Mouse (Mus musculus): ENCODE results near the gene Mybphl. TPM values are rescaled to one million over a fixed set of nuclear protein-coding genes. Genes with fewer than 3 reads are reported as not detected.

Gene Mybphl
- polyA plus RNA-seq, 1 experiment from 2014 or later: 0.11 TPM

- Histone ChIP-seq H3K4me2 (ENCODE audit: low read length) (peak overlapping the region; percentile 76), H3K4me3 (ENCODE audit: low read length) (peak overlapping the region; percentile 40), H3K27ac (ENCODE audit: low read depth, low read length) (peak overlapping the region; percentile 87), H3K9me3 (ENCODE audit: control insufficient read depth, low read length) (no peaks in the 10 kb centered on the region; the same call in 1 of the 2 replicates), H3K27me3 (replicated peaks; ENCODE audit: control insufficient read depth, insufficient read depth, low read length) (no peaks in the 10 kb centered on the region), H3K9ac (ENCODE audit: low read depth, low read length) (peak overlapping the region; percentile 72), H3K4me1 (ENCODE audit: control insufficient read depth, insufficient read depth, low read depth, low read length) (peaks cover 55% of the 10 kb centered on the region), H3K36me3 (ENCODE audit: control insufficient read depth, insufficient read depth, low read length) (peaks cover 30% of the 10 kb centered on the region)
- peak; percentile 13 for ATAC-seq
- WGBS: 12% methylated on average over 5 of the region's 5 CpGs
Observed at GRCm38 (mm10) chr3:108411026-108411753, 46.5 kb downstream of the Mybphl start.

- no peaks in the 10 kb centered on the region; the same call in 1 of the 2 replicates for H3K9me3 ChIP-seq (ENCODE audit: control insufficient read depth, low read length)
- peaks cover 49% of the 10 kb centered on the region for H3K4me1 ChIP-seq (ENCODE audit: control insufficient read depth, insufficient read depth, low read depth, low read length)
- peak overlapping the region; percentile 76 for H3K4me2 ChIP-seq (ENCODE audit: low read length)
- peak overlapping the region; percentile 40 for H3K4me3 ChIP-seq (ENCODE audit: low read length)
- 12% methylated on average over 8 of the region's 8 CpGs for WGBS
- peak overlapping the region; percentile 72 for H3K9ac ChIP-seq (ENCODE audit: low read depth, low read length)
- H3K27ac ChIP-seq (ENCODE audit: low read depth, low read length): peak overlapping the region; percentile 87
- no peaks in the 10 kb centered on the region for H3K27me3 ChIP-seq (replicated peaks; ENCODE audit: control insufficient read depth, insufficient read depth, low read length)
- H3K36me3 ChIP-seq (ENCODE audit: control insufficient read depth, insufficient read depth, low read length): peaks cover 25% of the 10 kb centered on the region
- peak; percentile 67 for ATAC-seq
Observed at GRCm38 (mm10) chr3:108411754-108412121, 47.0 kb downstream of the Mybphl start.

- Histone ChIP-seq H3K36me3 (ENCODE audit: control insufficient read depth, insufficient read depth, low read length) (peaks cover 21% of the 10 kb centered on the region), H3K9me3 (ENCODE audit: control insufficient read depth, low read length) (no peaks in the 10 kb centered on the region; the same call in 1 of the 2 replicates), H3K27ac (ENCODE audit: low read depth, low read length) (no peak overlapping the region), H3K4me1 (ENCODE audit: control insufficient read depth, insufficient read depth, low read depth, low read length) (peaks cover 46% of the 10 kb centered on the region), H3K4me3 (ENCODE audit: low read length) (no peak overlapping the region), H3K4me2 (ENCODE audit: low read length) (no peak overlapping the region; the same call in 1 of the 2 replicates), H3K27me3 (replicated peaks; ENCODE audit: control insufficient read depth, insufficient read depth, low read length) (no peaks in the 10 kb centered on the region; the same call in 1 of the 2 replicates), H3K9ac (ENCODE audit: low read depth, low read length) (no peak overlapping the region)
- no peak for ATAC-seq
- 96% methylated on average over 35 of the region's 35 CpGs for WGBS
Observed at GRCm38 (mm10) chr3:108413634-108414360, 49.1 kb downstream of the Mybphl start.

GRCm38 (mm10) chr3:108414857-108415830 is 50.4 kb downstream of the Mybphl start, which contains the start of gene Celsr2:
Gene Celsr2, minus strand, starts transcription at chr3:108415552.
- Histone ChIP-seq H3K4me1 (ENCODE audit: control insufficient read depth, insufficient read depth, low read depth, low read length) (peaks cover 36% of the 10 kb centered on the region), H3K36me3 (ENCODE audit: control insufficient read depth, insufficient read depth, low read length) (peaks cover 21% of the 10 kb centered on the region), H3K9me3 (ENCODE audit: control insufficient read depth, low read length) (no peaks in the 10 kb centered on the region; the same call in 1 of the 2 replicates), H3K27me3 (replicated peaks; ENCODE audit: control insufficient read depth, insufficient read depth, low read length) (no peaks in the 10 kb centered on the region; the same call in 1 of the 2 replicates), H3K4me2 (ENCODE audit: low read length) (peak within 1 kb of the TSS; percentile 91), H3K27ac (ENCODE audit: low read depth, low read length) (peak within 1 kb of the TSS; percentile 91), H3K4me3 (ENCODE audit: low read length) (peak within 1 kb of the TSS; percentile 82), H3K9ac (ENCODE audit: low read depth, low read length) (peak within 1 kb of the TSS; percentile 96)
- WGBS: 4% methylated on average over 43 of the region's 67 CpGs
- ATAC-seq: peak; percentile 3

- peak overlapping the region; percentile 82 for H3K4me3 ChIP-seq (ENCODE audit: low read length)
- peak overlapping the region; percentile 91 for H3K4me2 ChIP-seq (ENCODE audit: low read length)
- peak; percentile 83 for ATAC-seq
- under 1% methylated on average over 48 of the region's 48 CpGs for WGBS
- no peaks in the 10 kb centered on the region; the same call in 1 of the 2 replicates for H3K27me3 ChIP-seq (replicated peaks; ENCODE audit: control insufficient read depth, insufficient read depth, low read length)
- peak overlapping the region; percentile 91 for H3K27ac ChIP-seq (ENCODE audit: low read depth, low read length)
- peaks cover 21% of the 10 kb centered on the region for H3K36me3 ChIP-seq (ENCODE audit: control insufficient read depth, insufficient read depth, low read length)
- H3K9me3 ChIP-seq (ENCODE audit: control insufficient read depth, low read length): no peaks in the 10 kb centered on the region; the same call in 1 of the 2 replicates
- peak overlapping the region; percentile 96 for H3K9ac ChIP-seq (ENCODE audit: low read depth, low read length)
- H3K4me1 ChIP-seq (ENCODE audit: control insufficient read depth, insufficient read depth, low read depth, low read length): peaks cover 30% of the 10 kb centered on the region
Observed at GRCm38 (mm10) chr3:108415831-108416223, 51.1 kb downstream of the Mybphl start.

GRCm38 (mm10) chr3:108423006-108423405 is 58.3 kb downstream of the Mybphl start:
- Histone ChIP-seq H3K27me3 (replicated peaks; ENCODE audit: control insufficient read depth, insufficient read depth, low read length) (no peaks in the 10 kb centered on the region), H3K27ac (ENCODE audit: low read depth, low read length) (no peak overlapping the region), H3K4me2 (ENCODE audit: low read length) (peak overlapping the region; percentile 50), H3K9ac (ENCODE audit: low read depth, low read length) (peak overlapping the region; percentile 19; the same call in 1 of the 2 replicates), H3K9me3 (ENCODE audit: control insufficient read depth, low read length) (no peaks in the 10 kb centered on the region), H3K36me3 (ENCODE audit: control insufficient read depth, insufficient read depth, low read length) (peaks cover 25% of the 10 kb centered on the region), H3K4me1 (ENCODE audit: control insufficient read depth, insufficient read depth, low read depth, low read length) (peaks cover 23% of the 10 kb centered on the region), H3K4me3 (ENCODE audit: low read length) (no peak overlapping the region)
- 20% methylated on average over 6 of the region's 6 CpGs for WGBS
- ATAC-seq: 0 out of 2 replicates have a peak, but pooled peaks have one; percentile 3

DNA sequence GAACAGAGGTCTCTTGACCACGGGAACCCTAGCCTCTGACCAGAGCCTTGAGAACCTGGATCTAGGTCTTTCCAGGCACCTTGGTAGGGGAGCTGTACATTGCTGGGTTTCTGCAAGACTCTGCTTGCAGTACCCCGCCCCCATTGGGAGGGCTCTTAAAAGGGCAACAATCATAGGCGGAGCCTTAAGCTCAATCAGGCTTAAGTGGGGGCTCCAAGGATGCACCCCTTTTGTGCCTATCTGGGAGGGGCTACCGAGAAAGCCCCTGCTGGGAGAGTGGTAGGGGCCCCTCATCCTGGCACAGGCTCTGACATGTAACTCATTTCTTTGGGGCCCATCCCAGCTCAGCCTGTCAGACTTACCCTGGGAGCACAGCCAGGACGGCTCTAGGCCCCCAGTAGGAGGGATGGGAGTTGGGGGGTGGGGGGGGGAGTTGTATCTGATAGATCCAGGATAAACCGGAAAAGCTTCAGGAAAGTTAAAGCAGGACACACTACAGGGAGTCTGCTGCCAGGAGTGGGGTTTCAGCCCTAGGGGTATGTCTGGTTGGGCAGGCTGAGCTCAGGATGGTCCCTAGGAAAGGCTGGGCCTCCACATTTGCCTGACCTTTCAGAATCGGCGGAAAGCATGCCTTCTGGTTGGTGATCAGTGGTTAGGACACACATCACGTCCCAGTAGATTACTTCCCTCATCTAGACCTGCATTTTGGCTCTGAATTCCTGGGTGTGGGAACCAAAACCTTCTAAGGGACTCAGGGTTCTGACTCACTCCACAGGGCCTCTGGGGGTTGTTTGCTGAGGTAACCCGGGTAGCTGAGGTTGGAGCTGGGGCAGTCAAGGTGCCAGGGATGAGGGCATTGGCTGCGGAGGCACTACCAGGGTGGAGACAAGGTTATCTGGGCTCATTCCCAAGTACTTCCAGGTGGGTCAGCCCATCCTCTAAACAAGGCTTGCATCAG is 59.4 kb downstream of the Mybphl start:
- peak overlapping the region; percentile 19 for H3K9ac ChIP-seq (ENCODE audit: low read depth, low read length)
- peak overlapping the region; percentile 25; the same call in 1 of the 2 replicates for H3K4me3 ChIP-seq (ENCODE audit: low read length)
- no peaks in the 10 kb centered on the region for H3K9me3 ChIP-seq (ENCODE audit: control insufficient read depth, low read length)
- ATAC-seq: peak; percentile 87
- H3K4me2 ChIP-seq (ENCODE audit: low read length): peak overlapping the region; percentile 50
- no peaks in the 10 kb centered on the region for H3K27me3 ChIP-seq (replicated peaks; ENCODE audit: control insufficient read depth, insufficient read depth, low read length)
- H3K4me1 ChIP-seq (ENCODE audit: control insufficient read depth, insufficient read depth, low read depth, low read length): peaks cover 23% of the 10 kb centered on the region
- peaks cover 36% of the 10 kb centered on the region for H3K36me3 ChIP-seq (ENCODE audit: control insufficient read depth, insufficient read depth, low read length)
- WGBS: 17% methylated on average over 11 of the region's 11 CpGs
- H3K27ac ChIP-seq (ENCODE audit: low read depth, low read length): peak overlapping the region; percentile 32
